Mouse (Mus musculus) liver (tissue): ENCODE measurements around the gene Usf1.
A peak's percentile ranks its signal among the peaks of the same experiment; 100 is the strongest.

ENCODE experiments used
- DNase-seq: peaks from one replicate; pipeline ENCODE4 v3.0.0-alpha.2; 2020; ENCODE audit warnings: mixed read lengths

The Usf1 gene

DNA sequence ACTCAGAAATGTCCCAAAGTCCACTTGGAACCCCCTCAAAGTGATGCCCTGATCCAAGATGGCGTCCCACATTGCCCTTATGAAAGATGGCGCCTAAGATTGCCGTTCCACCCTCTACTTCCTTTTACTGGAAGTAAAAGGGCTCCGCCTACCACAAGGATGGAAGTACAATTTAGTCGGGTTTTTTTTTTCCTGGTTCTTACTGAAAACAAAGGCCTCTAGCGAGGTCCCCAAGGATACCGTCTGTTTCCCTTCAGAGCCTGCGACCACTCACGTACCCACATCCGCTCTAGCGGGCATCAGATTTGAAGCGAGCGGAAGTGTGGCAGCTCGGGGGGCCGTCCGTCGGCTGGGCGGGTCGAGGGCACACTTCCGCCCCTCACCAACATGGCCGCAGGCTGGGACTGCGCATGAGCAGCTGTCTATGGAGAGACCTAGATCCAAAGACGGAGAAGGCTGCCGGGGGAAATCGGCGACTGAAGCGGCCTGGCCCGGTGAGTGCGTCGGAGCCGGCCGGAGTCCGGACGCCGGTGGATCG is at the start of gene Usf1:
Usf1 (plus strand) TSS at position 367 of the 538 bp plus-strand sequence.
- DNase-seq: peak; percentile 93

DNA sequence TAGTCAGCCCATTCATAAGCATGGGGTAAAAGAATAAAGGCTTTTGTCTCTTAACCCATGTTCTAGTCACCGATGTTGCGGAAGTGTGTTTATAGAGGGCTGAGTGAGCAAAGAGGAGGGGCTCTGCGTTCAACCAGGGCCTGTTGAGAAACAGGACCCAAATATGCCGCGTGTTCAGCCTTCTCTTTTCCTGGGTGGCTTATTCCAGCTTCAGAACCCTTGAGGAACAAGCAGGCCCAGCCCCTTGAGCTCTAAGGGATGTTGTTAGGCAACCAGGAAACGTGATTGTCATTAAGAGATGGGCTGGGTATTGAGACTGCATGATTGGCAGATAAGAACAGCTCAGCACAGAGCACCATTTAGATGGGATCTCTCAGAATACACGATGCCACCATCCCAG is 45.2 kb upstream of the Usf1 start:
- no peak for DNase-seq

DNA sequence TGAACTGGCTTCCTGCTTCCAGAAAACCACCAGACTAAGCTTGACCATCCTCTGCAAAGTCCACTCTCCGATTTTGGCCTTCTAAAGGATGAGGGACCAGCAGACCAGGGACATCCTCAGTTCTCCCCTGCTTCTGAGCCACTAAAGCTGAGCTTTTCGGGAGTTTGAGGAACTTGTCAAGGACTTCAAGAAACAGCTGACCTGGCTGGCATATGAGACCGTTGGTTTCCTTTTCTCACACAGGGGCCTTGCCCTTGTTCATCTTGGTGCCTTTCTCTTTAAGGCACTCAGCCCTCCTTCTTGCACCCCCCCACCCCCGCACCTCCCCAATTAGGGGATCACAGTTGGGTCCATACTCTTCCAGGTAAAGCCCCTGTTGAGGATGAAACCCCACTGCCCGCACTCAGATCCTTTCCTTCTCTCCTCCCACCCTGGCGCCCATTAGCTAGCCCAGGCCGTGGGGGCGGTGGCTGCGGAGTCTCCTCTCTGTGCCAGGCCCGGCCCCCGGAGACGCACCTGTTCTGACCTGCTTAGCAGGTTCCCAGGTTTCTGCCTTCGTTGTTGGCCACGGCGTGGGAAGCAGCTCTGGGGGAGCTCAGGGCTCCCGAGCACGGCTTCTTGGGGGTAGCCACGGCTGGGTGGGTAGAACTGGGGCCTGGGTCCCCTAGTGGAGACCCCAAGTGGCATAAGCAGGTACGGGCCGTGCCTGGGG is 41.1 kb upstream of the Usf1 start, which contains the start of gene Nectin4:
Nectin4 (plus strand) TSS at position 255 of the 712 bp plus-strand sequence.
- no peak for DNase-seq

DNA sequence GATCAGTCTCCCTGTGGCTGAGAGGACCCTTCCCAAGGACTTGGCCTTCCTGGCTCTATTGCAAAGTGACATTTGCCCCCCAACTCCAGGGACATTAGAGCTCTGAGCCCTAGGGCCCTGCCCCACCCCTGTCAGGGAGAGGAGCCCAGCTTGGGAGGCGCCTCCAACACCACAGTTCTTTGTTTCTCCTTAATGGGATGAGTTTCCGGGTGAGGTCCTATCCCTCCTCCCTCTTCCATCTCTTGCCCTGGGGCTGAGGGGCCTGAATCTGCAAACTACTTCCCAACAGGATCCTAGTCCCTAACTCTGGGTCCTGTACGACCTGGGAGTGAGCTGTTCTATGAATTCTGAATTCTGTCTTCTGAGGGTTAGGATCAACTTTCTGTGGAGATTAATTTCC is 38.2 kb upstream of the Usf1 start:
- no peak for DNase-seq

DNA sequence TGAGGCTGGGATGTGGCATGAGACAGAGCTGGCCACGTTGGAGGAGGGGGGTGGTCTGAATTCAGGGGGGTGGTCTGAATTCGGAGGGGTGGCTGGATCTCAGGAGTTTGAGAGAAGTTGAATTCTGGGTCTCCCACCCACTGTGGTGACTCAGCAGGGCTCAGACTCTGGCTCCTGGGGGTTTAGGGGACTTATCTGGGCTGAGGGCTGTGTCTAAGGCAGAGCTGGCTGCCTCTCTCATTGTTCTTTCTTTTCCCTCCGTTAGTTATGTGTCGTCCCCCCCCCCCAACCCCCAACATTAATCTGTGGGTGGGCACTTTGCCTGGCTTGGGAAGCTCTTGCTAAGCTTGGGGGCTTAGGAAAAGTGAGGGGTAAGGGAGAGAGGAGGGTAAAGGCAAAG is 37.2 kb upstream of the Usf1 start:
- no peak for DNase-seq

DNA sequence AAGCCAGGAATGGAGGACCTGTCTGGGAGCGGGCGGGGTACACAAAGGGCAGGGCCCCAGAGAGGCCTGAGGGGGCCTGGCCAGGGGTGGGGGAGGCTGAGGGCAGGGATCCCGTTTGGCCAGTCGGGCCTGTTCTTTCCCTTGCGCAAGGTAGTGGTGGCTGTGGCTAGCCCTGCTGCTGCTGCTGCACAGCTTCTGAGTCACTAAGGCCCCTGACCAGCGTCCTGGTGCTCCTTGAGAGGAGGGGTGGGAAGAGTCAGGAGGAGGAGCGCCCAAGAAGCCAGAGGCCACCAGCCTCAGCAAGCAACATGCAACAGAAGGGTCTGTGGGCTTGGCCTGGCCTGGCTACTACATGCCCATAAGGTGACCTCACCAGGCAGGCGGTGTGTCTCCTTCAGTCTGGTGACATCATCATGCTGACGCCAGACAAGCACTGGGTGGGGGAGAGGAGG is 35.4 kb upstream of the Usf1 start:
- DNase-seq: no peak

DNA sequence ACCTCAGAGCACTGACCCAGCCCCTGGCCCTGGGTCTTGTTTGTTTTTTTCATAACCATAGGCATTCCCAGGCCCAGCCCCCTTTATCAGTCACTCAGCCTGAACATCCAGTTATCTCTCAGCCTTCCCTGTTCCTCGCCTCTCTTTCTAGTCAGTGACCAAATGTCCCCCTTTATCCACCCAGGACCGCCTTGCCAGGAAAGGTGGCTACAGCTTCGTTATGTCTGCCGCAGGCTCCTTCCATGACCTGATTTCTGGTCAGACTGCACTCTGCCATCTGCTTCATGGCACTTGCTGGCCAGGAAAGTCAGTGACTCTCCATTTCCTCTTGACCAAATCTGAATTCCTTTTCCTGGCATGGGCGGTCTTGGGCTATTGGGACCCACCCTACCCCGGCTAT is 32.8 kb upstream of the Usf1 start:
- no peak for DNase-seq

DNA sequence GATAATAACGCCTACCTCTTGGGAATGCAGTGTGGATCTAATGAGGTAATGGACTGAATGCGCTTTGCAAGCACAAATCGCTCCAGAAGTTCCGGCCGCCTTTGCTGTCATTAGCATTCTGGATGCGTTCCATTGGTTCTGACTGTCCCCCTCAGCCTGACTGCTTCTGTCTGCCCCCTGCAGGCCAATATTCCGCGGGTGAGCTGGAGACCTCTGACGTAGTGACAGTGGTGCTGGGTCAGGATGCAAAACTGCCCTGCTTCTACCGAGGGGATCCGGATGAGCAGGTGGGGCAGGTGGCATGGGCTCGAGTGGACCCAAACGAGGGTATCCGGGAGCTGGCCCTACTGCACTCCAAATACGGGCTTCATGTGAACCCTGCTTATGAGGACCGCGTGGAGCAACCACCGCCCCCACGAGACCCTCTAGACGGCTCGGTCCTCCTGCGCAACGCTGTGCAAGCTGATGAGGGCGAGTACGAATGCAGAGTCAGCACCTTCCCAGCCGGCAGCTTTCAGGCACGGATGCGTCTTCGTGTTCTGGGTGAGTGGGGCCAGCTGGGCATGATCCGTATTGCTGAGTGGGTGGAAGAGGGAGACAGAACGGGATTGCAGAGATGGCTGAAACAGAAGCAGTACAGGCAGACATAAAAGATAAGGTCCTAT is 31.0 kb upstream of the Usf1 start:
- DNase-seq: peak; percentile 73

DNA sequence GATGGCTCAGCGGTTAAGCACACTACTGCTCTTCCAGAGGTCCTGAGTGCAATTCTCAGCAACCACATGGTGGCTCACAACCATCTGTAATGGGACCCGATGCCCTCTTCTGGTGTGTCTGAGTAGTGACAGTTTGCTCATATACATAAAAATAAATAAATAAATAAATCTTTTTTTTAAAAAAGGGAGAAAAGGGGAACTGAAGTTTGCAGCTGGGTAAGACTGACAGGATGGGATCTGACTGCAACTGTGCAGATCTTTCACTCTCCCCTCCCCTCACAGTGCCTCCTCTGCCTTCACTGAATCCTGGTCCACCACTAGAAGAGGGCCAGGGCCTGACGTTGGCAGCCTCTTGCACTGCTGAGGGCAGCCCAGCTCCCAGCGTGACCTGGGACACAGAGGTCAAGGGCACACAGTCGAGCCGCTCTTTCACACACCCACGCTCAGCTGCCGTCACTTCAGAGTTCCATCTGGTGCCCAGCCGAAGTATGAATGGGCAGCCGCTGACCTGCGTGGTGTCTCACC is 29.0 kb upstream of the Usf1 start:
- DNase-seq: no peak

DNA sequence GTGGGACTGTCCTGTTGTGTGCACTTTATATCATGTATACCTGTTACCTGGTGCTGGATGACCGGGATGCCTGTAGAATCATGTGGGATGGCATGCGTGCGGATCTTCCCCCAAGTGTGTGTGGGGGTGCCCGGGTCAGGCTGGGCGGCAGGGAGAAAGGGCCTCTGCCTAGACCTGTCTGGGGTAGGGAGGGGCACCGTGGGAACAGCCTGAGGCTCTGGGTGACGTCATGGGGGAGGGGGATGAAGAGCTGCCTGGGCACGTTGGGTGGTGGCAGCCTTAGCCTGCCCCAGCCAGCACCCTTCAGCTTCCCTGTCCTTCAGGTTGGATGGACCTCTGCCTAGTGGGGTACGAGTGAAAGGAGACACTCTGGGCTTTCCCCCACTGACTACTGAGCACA is 26.8 kb upstream of the Usf1 start:
- no peak for DNase-seq

DNA sequence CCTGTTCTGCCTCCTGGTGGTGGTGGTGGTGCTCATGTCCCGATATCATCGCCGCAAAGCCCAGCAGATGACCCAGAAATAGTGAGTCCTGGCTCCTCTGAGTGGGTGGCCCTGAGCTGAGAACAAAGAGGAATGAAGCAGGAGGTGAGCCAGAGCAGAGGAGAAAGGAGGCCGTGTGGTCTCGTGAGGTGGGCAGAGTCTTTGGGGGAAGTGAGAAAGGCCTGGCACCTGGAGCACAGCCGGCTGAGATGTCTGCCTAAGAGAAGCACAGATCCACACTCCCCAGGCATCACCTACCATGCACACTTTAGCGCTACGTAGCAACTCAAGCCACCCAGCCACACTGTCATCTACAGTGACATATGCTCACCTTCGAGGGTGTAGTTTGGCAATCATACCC is 25.9 kb upstream of the Usf1 start:
- DNase-seq: no peak

DNA sequence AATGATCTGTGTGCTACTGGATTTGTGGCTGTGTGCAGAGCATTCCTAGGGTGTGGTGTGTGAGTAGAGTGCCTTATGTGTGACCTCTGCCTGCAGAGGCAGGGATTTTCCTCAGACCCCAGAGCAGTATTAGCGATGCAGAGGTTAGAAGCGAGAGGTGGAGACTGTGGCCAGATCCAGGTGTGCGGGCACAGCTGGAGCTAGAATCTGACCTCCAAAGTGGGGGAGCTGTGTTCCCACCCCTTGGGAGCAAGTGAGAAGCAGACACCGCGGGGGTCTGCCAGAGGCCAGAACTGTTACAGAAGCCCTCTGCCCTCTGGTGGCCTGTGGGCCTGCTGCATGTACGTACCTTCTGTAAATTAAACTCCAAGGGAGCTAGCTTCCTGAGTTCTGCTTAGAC is 24.0 kb upstream of the Usf1 start:
- no peak for DNase-seq

DNA sequence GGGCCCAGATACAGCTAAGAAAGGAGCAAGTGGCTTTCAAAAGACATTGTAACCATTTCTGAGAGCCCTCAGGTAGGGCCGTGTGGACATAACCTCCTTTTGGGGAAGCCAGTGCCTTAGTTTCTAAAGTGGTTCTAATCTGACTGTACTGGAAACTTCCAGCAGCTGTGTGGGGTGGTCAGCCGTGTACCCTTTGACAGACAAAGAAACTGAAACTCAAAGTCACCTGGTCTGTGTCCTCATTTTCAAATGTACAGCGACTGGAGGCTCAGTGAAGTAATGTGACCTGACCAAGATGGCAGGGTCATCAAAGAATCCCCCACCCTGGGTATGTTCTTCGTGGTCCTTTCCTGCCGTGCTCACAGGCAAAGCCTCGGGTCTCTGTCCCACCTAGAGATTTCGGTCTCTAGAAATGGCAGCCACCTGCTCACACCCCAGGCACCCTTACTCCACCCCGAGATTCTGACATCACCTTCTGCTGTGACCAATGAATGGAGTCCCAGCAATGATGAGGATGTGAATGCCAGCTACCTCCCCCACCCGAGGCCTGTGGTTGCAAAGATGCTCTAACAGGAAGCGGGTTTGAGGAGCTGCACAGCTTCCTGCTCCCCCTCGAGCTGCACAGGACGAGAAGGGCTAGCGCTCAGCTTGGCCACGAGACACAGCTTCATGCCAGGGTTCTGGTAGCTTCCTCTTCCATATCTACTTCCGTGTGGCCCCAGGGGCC is 22.6 kb upstream of the Usf1 start, which contains the start of gene Arhgap30:
Arhgap30 (plus strand) TSS at position 579 of the 727 bp plus-strand sequence.
- DNase-seq: peak; percentile 64

DNA sequence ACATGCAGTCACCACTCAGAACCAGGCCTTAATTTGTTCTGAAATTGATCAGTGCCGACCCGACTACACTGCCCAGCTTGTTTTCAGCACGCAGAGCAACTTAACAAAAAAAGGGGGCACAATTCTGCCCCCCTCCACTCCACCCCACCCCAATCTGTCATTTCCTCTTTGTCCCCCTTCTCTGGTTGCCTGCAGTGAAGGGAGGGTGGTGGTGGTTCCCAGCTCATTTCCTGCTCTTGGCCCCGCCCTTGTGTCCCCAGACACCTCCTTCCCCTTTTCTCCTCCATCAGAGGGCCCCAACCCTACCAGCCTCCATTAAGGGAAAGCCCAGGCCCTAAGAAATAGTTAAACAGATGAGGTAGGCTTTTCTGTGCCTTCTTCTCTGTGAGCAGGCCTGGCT is 21.0 kb upstream of the Usf1 start:
- DNase-seq: peak; percentile 49

DNA sequence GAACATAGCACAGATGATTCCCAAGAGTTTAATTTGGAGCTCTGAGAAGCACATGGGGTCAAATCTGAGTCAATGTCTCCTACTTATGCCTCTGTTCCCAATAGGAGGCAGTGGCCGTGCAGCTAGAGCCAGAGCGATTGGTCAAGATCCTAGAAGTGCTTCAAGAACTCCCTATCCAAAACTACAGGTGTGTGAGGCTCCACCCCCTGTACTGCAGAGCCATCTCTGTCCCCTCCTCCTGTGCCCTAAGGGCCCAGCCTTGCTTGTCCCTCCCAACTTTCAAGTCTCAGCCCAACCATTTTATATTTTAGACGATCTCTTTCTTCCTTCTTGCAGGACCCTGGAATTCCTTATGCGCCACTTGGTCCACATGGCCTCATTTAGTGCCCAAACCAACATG is 9.3 kb upstream of the Usf1 start:
- no peak for DNase-seq

DNA sequence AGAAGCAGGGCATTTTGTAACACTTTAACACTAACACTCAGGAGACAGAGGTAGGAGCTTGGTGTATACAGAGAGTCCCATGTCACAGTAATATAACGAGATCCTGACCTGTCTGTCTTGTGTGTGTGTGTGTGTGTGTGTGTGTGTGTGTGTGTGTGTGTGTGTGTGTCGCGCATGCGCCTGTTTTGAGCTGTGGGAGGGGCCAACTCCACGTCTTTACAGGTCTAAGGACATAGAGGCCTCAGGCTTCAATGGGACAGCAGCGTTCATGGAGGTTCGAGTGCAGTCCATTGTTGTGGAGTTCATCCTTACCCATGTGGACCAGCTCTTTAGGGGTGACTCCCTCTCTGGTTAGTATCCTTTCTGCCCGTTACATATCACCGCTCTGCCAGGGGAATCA is 8.1 kb upstream of the Usf1 start:
- DNase-seq: no peak

DNA sequence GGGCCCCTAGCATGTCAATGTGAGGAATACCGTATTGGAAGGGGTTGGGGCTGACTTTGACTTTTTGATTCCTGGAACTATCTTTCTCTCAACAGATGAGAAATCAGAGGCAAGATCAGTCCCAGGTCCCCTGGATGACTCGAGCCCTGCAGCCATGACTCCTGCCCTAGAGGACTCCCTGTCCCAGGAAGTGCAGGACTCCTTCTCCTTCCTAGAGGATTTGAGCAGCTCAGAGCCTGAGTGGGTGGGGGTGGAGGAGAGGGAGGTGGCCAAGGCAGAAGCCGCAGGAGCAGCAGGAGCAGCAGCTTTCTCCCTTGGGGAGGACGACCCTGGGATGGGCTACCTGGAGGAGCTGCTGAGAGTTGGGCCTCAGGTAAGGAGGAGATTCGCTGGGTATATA is 3.9 kb upstream of the Usf1 start:
- no peak for DNase-seq

DNA sequence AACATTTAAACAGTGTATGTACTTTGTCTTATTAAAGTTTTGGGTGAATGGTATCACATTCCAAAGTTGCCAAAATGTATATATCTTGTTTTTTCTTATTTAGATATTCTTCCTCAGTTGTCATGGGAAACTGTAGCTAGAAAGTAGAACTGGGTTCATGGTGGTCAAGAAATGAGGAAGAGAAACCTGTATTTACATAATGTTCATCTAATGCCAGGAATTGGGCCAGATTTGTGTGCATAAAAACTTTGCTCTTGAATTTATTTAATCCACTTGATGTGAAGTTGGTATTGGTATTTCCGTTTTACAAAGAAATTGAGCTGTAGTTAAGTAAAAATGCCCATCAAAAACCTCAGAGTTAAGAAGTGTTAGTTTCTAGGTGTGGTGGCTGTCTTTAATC is 882 bp upstream of the Usf1 start:
- no peak for DNase-seq

DNA sequence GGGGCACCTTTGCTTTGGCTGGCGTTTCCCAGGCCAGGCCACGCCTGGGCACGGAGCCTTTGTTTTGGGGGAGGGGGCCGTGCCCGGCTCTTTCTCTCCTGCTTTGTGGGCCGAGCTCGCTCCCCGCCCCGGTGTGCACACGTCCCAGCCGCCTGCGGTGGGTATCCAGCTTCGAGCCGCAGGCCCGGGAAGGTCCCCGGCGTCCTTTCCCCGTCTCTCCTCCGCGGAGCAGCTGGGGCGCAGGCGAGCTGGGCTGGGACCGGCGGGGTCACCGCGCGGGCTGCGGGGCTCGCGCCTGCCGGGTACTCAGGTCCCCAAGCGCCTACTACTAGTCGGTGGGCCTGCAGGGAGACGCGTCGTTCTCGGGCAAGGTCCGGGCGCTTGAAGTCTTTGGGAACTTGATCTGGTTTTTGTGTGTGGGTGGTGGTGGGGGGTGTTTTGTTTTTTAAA is 404 bp downstream of the Usf1 start:
- no peak for DNase-seq

DNA sequence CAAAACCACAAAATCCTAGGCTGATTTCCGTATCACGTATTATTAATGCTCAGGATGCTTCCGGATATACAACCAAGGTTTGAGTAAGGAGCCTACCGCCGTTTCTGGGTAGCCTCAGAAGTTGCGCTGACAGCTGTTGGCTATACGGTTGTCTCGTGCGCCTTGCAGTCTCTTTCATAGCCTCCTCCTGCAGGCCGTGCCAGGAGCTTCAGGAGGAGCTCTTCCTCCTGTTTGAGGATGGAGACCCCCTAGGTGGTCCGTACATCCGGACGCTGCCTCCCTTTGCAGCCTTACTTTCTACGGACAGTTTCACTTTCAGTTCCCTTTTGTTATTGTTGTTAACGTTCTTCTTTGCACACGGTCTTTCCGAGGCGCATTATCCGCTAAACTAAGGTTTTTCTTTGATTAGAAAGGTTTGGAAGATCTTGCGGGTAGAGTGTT is 908 bp downstream of the Usf1 start:
- peak; percentile 38 for DNase-seq

DNA sequence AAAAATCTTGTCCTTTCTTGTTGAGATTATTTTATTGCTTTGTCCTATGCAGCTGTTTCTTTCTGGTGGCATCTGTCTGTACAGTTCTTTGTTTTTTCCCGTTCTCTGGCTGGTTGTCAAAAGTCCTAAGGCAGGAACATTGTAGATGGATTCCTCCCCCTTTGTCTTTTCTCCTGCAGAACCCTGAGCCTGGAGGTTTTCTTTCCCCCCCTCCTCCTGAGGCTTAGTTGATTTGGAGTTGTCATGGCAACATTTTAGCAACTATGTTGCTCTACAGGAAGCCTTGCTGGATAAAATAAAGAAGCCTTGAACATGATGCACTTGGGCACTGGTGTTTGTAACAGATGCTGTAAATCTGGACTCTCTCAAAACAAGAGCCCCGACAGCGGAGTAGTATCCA is 1.3 kb downstream of the Usf1 start:
- DNase-seq: no peak

DNA sequence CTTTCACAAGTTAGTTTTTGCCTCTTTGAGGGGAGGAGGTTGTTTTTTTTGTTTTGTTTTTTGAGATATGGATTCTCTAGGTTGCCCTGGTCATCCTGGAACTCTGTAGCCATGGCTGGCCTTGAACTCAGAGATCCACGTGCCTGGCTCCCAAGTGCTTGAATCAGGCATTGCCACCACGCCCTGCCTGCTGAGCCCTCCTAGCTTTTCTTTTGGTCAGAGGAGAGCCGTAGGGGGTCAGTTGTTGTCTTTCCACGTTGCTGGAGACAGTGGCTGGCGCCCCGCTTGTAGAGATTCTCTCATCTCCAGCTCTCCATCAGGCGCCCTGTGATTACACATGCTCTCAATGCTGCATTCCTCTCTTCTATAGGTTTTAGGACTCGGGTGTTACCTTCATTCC is 2.5 kb downstream of the Usf1 start:
- DNase-seq: no peak

DNA sequence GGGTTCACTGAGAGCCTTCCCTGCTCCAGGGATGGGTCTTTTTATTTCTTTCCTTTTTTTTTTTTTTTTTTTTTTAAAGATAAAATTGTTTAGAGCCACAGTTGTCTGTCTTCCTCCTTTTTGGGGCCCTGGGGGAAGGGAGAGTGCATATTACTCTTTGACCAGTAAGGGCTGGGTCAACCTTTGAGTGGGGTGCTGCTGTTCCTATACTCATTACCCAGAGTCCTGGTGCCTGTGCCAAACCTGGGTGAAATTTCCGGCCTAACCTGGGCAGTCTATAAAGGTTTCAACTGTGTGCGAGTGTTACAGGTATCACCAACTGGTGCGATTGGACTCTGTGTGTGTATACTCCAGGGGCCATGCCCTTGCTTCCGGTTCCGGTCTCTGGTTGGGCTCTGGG is 7.5 kb downstream of the Usf1 start, which contains the start of gene Tstd1:
Tstd1 (plus strand) TSS at position 213 of the 400 bp plus-strand sequence.
- DNase-seq: no peak
